Mouse (Mus musculus) ES-Bruce4 (cell line): ENCODE measurements around the gene Ttll10. TPM values are rescaled to one million over a fixed set of nuclear protein-coding genes. Genes with fewer than 3 reads are reported as not detected.

Source experiments
- H3K27ac ChIP-seq: 2 replicates; pipeline ENCODE4 v1.5.1; 2012; ENCODE audit warnings: low read length, inconsistent platforms; ENCODE audit not compliant: insufficient read depth
- H3K27me3 ChIP-seq: 2 replicates; pipeline ENCODE4 v1.6.1; 2012; ENCODE audit warnings: mild to moderate bottlenecking, low read length, inconsistent platforms; ENCODE audit not compliant: control insufficient read depth, poor library complexity, insufficient read depth, severe bottlenecking
- H3K36me3 ChIP-seq: 2 replicates; pipeline ENCODE4 v1.6.1; 2012; ENCODE audit warnings: inconsistent platforms, mild to moderate bottlenecking, low read length, moderate library complexity; ENCODE audit not compliant: control insufficient read depth, poor library complexity, insufficient read depth, severe bottlenecking
- H3K4me1 ChIP-seq: one replicate; pipeline ENCODE4 v1.8.1; 2011; ENCODE audit warnings: low read length; ENCODE audit not compliant: control insufficient read depth, insufficient read depth
- H3K4me3 ChIP-seq: 2 replicates; pipeline ENCODE4 v1.5.1; 2011; ENCODE audit warnings: low read depth, mild to moderate bottlenecking, low read length
- H3K9ac ChIP-seq: 2 replicates; pipeline ENCODE4 v1.6.1; 2012; ENCODE audit warnings: low read depth, mild to moderate bottlenecking, inconsistent platforms; ENCODE audit not compliant: poor library complexity, severe bottlenecking
- H3K9me3 ChIP-seq: replicated peaks from 2 replicates; pipeline ENCODE4 v1.6.1; 2012; ENCODE audit warnings: mild to moderate bottlenecking, low read length, inconsistent platforms; ENCODE audit not compliant: control insufficient read depth, poor library complexity, insufficient read depth, severe bottlenecking
- CTCF ChIP-seq: IDR thresholded peaks from one replicate; pipeline ENCODE4 v1.8.1; 2011; ENCODE audit warnings: low read depth, low read length
- EP300 ChIP-seq: IDR thresholded peaks from 2 replicates; pipeline ENCODE4 v1.6.1; 2011; ENCODE audit warnings: low read depth, low read length; ENCODE audit not compliant: insufficient read depth
- POLR2A ChIP-seq: IDR thresholded peaks from one replicate; pipeline ENCODE4 v1.8.1; 2011; ENCODE audit warnings: low read length; ENCODE audit not compliant: insufficient read depth
- polyA plus RNA-seq: library from polyadenylated mRNA; stranded (reverse); fragments of >200 nt; gene quantifications from 2 replicates; pipeline ENCODE4 v1.2.4, GENCODE M21; 2011; ENCODE audit warnings: low read depth; ENCODE audit not compliant: missing spikeins, insufficient read depth, insufficient read length

Ttll10 gene
- polyA plus RNA-seq, 1 experiment = 3.3 TPM

GRCm38 (mm10) chr4:156096191-156096590 is 37.0 kb upstream of the Ttll10 start:
- H3K27me3 ChIP-seq = no peaks in the 10 kb centered on the region
- H3K36me3 ChIP-seq = no peaks in the 10 kb centered on the region
- TF ChIP-seq EP300 = no peak
- no peak for TF ChIP-seq POLR2A
- no peak for TF ChIP-seq CTCF
- no peaks in the 10 kb centered on the region for H3K9me3 ChIP-seq
- no peak overlapping the region for H3K27ac ChIP-seq
- no peak overlapping the region for H3K9ac ChIP-seq
- no peak overlapping the region for H3K4me3 ChIP-seq
- peaks cover 2% of the 10 kb centered on the region for H3K4me1 ChIP-seq

- no peaks in the 10 kb centered on the region for H3K36me3 ChIP-seq
- H3K9me3 ChIP-seq = no peaks in the 10 kb centered on the region
- no peak overlapping the region for H3K27ac ChIP-seq
- TF ChIP-seq POLR2A (no peak), CTCF (no peak), EP300 (no peak)
- no peak overlapping the region for H3K9ac ChIP-seq
- H3K4me1 ChIP-seq = peaks cover 2% of the 10 kb centered on the region
- no peaks in the 10 kb centered on the region for H3K27me3 ChIP-seq
- no peak overlapping the region for H3K4me3 ChIP-seq
Observed at GRCm38 (mm10) chr4:156093758-156094157, 34.5 kb upstream of the Ttll10 start.

- Histone ChIP-seq H3K4me1 (peaks cover under 1% of the 10 kb centered on the region), H3K27ac (no peak overlapping the region), H3K9me3 (no peaks in the 10 kb centered on the region), H3K27me3 (no peaks in the 10 kb centered on the region), H3K36me3 (no peaks in the 10 kb centered on the region), H3K9ac (no peak overlapping the region), H3K4me3 (no peak overlapping the region)
- TF ChIP-seq CTCF (no peak), EP300 (no peak), POLR2A (no peak)
Observed at GRCm38 (mm10) chr4:156092765-156093164, 33.6 kb upstream of the Ttll10 start.

GRCm38 (mm10) chr4:156091236-156091635 is 32.0 kb upstream of the Ttll10 start:
- H3K9ac ChIP-seq = no peak overlapping the region
- H3K4me3 ChIP-seq = no peak overlapping the region
- H3K36me3 ChIP-seq = no peaks in the 10 kb centered on the region
- H3K27ac ChIP-seq = no peak overlapping the region
- H3K9me3 ChIP-seq = no peaks in the 10 kb centered on the region
- no peaks in the 10 kb centered on the region for H3K27me3 ChIP-seq
- no peaks in the 10 kb centered on the region for H3K4me1 ChIP-seq
- TF ChIP-seq EP300 = no peak

GRCm38 (mm10) chr4:156087398-156088087 is 28.3 kb upstream of the Ttll10 start:
- Histone ChIP-seq H3K36me3 (no peaks in the 10 kb centered on the region), H3K27ac (no peak overlapping the region), H3K4me3 (no peak overlapping the region), H3K4me1 (no peaks in the 10 kb centered on the region), H3K27me3 (no peaks in the 10 kb centered on the region), H3K9me3 (no peaks in the 10 kb centered on the region), H3K9ac (no peak overlapping the region)
- TF ChIP-seq POLR2A (no peak), EP300 (no peak), CTCF (no peak)

- Histone ChIP-seq H3K4me1 (no peaks in the 10 kb centered on the region), H3K27me3 (no peaks in the 10 kb centered on the region), H3K9me3 (no peaks in the 10 kb centered on the region), H3K9ac (no peak overlapping the region), H3K27ac (no peak overlapping the region), H3K36me3 (no peaks in the 10 kb centered on the region), H3K4me3 (no peak overlapping the region)
- TF ChIP-seq POLR2A = no peak
Observed at GRCm38 (mm10) chr4:156085256-156085655, 26.0 kb upstream of the Ttll10 start.
